Mouse (Mus musculus) adrenal gland, adult 18-20 months (tissue): ENCODE measurements around the gene Mprip. TPM values are rescaled to one million over a fixed set of nuclear protein-coding genes. Genes with fewer than 3 reads are reported as not detected.

Source experiments
- DNase-seq, 2 experiments: peaks; one replicate each; pipeline ENCODE4 v3.0.0; 2021 to 2022; ENCODE audit warnings: low spot score in 2 of 2
- total RNA-seq, 2 experiments: library from RNA; stranded (reverse); gene quantifications; 1 replicate in 1 of 2; 2 replicates in 1 of 2; pipeline ENCODE4 v1.2.3; 2021

The Mprip gene
- total RNA-seq, 2 experiments from 2014 or later, result 200 to 219 TPM

DNA sequence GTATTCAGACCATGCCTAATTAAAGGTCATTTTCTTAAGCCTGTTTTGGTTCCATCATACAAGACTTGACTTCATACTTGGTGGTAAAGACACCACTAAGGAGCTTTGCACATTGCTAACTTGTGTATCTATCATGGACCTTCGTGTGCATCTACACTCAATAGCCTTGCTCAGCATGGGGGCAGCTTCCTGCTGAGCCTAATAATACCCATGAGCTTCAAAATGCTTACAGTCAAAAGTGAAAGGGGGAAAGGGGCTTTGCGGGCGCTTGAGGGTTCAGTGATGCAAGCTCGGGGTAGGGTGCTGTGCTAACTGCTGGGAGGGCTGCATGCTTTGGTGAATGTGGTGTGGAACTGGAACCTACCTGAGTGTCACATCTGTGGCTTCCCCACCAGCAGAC, 95.2 kb downstream of the Mprip start:
- no peak for DNase-seq

DNA sequence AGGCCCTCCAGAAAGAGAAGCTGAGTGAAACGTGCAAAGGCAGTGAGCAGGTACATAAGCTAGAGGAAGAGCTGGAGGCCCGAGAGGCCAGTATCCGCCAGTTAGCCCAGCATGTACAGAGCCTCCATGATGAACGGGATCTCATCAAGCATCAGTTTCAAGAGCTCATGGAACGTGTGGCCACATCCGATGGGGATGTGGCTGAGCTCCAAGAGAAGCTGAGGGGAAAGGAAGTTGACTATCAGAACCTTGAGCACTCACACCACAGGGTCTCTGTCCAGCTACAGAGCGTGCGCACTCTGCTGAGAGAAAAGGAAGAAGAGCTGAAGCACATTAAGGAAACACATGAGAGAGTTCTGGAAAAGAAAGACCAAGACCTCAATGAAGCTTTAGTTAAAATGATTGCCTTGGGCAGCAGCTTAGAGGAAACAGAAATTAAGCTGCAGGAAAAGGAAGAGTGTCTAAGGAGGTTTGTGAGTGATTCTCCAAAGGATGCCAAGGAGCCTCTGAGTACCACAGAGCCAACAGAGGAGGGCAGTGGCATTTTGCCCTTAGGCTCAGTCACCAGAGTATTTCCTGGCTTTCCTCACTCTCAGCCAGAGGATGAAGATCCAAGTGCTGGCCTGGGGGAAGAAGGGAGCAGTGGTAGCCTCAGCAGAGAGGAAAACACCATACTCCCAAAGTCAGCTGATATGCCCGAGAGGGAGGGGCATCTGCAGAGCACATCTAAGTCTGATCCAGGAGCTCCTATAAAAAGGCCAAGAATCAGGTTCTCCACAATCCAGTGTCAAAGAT, 97.3 kb downstream of the Mprip start:
- no peak for DNase-seq

DNA sequence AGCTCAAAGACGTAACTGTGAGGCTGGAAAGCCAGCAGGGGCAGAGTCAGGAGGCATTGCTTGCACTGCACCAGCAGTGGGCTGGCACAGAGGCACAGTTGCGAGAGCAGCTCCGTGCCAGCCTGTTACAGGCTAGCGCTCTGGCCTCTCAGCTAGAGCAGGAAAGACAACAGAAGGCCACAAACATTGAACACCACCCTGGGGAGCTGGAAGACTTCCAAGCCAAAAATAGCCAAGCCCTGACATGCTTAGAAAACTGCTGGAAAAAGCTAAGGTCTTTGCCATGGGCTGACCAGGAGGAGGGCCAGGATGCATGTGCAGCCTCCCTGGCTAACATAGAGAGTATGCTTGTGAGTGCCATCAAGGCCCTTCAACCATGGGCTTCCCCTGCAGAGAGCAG, 98.1 kb downstream of the Mprip start:
- peak in 1 of 2 experiments; percentile 50 for DNase-seq

DNA sequence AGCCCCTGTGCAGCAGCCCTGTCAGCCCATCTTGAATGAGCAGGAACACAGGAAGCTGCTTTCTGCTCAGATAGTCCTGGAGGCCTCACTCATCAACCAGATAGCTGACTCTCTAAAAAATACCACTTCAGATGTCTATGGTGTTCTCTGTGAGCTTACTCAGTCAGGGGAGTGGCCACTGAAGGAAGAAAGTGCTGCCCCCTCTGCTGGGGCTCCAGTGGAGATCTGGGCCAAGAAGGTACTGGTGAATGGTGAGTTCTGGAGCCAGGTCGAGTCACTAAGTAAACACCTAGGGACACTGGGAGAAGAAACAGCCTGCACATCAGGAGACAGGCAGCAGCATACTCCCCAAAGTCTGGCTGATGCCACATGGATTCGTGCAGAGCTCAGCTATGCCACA, 98.5 kb downstream of the Mprip start:
- DNase-seq, result no peak

DNA sequence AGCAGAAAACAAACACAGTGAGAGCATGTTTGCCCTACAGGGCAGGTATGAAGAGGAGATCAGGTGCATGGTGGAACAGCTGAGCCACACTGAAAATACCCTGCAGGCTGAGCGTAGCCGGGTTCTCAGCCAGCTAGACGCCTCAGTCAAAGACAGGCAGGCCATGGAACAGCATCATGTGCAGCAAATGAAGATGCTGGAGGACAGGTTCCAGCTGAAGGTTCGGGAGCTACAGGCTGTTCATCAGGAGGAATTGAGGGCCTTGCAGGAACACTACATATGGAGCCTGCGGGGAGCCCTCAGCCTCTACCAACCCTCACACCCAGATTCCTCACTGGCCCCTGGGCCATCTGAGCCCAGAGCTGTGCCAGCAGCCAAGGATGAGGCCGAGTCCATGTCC, 99.7 kb downstream of the Mprip start:
- no peak for DNase-seq

DNA sequence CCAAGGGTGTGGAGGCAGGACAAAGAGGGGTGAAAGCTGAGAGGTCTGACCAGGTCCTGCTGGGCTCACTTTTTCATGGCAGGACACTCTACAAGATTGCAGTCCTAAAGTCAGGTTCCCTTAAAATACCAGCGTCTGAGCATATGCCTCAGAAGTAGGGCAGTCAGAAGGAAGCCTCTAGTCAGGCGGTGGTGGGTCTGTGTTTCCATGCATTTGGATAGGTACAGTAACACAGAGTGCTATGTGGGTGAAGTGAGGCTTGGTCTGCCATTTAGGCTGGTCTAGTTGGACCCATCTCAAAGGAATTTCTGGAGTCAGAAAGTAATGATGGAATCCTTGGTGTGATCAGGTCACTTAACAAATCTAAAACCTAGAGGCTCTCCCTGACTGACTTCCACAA, 108.2 kb downstream of the Mprip start:
- DNase-seq, result no peak

DNA sequence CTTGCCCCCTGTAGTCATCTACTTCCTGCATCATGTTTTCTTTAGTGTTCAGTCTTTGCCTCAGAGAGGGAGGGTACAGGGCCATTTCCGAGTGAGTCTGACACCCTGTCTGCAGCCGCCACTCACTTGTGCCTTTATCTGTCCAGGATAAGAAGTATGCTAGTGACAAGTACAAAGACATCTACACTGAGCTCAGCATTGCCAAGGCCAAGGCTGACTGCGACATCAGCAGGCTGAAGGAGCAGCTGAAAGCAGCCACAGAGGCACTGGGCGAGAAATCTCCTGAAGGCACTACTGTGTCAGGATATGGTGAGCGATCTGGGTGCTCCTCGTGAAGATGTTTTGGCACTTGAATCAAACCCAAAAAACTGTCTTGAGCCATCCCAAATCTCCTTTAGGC, 108.6 kb downstream of the Mprip start:
- no peak for DNase-seq

DNA sequence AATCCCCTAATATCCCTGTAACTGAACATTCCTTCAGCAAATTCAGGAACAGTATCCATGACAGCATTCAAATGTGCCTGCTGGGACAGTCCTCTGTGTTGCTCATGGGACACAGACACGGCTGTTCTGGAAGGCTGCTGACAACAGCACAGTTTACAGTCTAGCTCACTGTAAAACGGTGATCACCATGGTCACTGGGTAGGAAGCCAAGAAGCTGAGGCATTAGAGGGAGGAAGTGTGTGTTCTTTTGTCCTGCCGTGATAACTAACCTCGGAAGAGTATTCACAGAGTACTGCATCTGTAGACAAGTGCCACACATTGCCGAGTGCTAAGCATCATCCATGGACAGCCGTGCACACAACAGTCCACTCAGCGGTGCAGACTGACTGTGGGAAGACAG, 109.6 kb downstream of the Mprip start:
- DNase-seq, result no peak

DNA sequence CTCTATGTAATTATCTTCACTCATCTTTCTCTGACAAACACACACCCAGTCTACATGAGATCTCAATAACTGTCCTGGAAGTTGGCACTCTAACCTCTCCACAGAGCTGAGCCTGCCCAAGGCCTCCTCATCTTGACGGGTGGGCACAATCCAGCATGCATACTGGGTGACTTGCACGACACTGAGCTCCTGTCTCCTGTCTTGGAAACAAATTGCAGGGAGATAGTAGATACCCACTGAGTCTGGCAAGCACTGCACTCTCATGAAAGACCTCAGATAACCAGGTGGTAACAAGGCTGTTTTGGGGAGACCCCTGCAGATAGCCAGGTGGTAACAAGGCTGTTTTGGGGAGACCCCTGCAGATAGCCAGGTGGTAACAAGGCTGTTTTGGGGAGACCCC, 111.2 kb downstream of the Mprip start:
- no peak for DNase-seq

DNA sequence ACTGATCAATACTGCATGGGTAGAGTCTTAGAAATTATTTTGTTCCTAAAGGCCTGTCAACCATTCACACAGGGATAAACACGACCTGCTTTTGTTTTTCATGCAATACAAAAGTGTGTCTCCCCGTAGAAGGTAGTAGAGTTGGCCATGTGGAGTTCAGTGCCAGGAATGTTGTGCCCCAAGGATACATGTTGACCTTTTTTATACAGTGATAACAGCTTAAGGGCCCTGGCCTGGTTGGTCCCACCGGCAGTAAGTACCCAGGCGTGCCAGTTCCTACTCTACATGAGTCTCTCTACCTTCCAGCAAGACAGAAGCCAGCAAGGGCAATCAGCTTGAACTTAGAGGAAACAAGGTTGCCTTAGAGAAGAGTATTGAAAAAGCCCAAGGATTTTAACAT, 111.8 kb downstream of the Mprip start:
- DNase-seq, result no peak

DNA sequence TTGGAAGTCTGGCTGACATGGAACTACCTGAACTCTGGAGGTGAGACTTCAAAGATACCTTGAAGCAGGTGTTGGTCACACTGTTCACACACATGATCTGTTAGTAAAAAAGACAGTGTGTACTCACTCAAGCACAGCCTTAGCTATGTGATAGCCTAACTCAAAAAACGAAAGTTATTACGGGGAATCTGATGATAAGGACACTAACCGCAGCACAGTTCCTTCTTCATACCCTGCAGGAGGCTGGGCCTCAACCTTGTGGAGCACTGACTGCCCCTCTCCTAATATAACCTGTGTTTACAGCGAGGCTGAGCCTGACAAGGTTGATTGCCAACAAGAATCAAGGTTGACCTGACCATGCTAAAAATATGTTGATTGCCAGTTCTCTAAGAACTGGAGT, 113.4 kb downstream of the Mprip start:
- DNase-seq, result no peak

DNA sequence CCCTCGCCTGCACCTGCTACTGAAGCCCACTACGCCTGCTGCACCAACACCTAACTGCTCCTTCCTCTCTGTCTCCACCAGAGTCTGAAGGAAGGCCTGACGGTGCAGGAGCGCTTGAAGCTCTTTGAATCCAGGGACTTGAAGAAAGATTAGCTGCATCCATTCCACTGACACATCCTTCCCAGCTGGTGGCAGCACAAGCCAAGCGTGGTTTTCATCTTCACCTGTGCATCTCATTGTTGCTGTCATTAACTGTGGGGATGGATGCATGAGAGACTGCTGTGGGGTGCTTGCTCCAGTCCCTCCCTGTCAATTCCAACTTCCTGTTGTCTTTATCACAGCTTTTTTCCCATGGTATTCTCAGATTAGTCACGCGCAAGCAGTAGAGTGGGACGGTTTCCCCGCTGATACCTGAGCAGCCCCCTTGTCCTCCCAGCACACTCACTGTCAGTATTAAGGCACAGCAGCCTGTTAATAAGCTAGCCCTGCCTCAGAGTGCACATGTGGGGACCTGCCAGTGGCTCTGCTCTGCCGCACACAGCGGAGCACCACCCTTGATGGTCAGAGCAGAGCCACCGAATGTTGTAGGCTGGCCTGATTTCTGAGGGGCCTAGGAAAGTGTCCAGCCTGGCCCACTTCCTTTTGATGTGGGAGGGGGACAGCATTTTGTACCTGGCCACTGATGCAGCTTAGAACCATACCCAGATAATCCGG, 114.5 kb downstream of the Mprip start:
- DNase-seq, result no peak

DNA sequence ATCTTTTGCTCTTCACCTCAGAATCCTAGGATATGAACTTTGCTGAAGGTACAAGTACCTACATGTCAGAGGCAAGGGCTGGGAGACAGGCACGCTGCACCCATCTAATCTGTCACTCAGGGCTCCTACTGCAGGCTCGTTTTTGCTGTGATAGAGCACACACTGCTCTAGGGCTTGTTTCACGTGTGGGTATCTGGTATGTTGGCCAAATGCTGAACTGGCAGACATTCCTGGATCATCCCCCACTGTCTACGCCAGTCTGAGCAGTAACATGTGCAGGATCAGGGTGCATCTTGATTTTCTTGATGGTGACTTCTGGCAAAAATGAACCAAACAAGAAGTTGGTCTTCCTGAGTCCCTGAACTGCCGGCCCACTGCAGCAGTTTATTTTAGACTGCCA, 116.2 kb downstream of the Mprip start:
- no peak for DNase-seq

DNA sequence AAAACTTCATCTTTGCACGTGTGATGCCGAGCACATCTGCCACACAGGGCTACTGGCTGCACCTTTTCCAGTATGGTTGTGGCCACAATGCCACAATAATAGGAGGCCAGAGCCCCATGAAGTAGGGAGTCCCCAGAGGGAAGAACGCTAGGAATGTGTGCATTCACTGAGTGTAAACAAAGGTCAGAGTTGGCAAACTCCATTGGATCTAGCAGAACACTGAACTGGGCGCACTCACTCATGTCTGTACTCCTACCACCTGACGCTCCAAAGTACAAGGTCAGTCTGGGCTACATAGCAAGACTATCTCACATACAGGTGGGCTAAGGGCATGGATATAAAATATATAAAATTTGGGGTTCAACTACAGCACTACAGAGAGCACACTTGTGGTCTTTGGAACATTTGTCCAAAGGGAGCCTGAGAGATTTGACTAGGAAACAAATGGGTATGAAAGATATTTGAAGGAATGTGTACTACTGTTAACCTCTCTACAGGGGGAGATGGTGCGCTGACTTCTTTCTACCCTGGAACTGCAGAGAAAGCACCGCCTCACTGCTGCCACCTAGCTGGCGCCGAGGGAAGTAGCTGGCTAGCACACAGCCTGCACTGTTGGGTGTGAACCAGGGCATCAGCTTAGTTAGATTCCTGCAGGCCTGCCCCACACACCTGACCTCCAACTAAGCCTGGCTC, 117.2 kb downstream of the Mprip start:
- peak; percentile 71 for DNase-seq

DNA sequence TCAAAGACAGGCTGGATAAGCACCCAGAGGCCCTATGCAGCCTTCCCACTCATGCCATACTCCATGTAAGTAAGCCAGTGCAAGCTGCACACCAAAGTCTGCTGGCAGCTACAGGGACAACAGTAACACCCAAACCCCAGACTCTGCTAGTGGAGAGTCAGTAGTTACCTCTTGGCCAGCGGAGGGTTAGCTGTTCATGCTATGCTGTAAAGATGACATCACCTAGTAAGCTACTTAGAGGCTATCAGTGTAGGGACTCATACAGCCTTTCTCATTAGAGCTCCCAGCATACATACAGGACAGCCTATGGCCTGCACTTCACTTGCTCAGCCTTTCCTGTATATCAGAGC, 117.7 kb downstream of the Mprip start:
- DNase-seq, result no peak

DNA sequence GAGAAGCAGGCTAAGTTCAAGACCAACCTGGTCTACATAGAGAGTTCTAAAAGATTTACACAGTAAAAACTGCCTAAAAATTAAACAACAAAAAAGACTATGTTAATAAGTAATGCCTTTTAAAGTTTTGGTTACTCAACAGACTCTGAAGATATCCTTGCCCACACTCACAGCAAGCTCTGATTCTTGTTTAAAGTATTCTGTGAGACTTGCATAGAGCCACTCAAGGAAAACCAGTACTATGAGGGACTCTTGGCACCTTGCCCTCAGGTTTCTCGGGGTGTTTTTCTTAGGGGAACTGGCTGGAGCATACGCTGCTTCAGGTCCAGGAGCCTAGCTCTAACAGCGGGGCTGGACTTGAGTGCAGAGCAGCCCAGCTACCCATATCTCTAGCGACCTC, 118.3 kb downstream of the Mprip start:
- DNase-seq, result no peak

DNA sequence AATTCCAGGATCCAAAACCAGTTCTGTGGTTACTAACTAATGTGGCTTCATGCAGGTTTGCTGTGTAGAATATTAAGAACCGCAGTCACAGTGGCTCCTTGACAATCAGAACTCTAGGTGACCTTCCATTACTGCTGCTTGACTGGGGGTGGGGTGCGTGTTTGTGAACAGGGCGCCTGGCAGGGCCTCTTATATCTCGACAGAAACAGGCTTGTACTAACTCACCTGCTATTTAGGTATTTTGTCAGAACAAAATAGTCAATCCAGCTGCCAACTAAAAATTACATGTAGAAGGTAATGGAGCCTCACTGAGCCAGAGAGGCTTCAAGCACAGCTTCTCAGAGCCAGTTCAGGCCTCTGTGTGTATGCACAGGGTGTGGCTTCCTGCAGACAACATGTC, 119.1 kb downstream of the Mprip start:
- no peak for DNase-seq

DNA sequence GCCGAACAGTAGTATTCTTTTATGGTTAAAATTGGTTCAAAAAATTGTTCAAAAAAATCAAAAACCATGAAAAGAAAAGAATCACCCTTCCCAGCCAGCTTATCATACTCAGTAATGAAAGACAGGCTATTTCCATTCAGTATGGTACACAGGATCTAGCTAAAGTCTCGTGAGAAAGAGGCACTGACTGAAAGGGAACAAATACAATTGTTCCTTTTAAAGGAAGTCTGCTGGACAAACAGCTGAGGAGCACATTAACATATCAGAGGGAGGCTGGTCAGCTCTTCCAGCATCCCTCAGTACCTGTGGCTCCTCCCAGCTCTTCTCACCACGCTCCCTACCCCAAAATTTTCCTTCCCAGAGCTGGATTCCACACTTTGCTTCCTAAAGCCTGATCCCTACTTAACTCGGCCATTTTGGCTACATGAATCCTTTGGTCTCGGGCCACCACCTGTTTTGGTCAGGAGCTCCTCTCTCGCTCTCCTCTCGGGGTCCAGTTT, 121.0 kb downstream of the Mprip start:
- no peak for DNase-seq

DNA sequence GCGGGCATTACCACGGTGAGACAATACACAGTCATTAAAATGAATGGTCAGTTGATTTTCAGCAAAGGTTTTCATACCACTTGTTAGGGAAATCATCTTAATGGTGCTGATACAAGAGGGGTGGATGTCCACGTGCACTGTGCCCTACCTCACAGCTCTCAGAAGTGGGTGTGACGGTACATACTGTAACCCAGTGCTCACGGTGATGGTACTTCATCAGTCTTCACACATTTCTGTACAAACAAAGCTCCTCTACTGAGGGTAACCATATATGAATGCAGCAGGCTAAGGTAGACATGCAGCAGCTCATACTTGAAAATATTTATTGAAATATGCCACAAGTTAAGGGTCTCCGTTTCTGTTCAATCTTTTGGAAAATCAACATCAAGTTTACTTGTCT, 122.5 kb downstream of the Mprip start:
- no peak for DNase-seq

DNA sequence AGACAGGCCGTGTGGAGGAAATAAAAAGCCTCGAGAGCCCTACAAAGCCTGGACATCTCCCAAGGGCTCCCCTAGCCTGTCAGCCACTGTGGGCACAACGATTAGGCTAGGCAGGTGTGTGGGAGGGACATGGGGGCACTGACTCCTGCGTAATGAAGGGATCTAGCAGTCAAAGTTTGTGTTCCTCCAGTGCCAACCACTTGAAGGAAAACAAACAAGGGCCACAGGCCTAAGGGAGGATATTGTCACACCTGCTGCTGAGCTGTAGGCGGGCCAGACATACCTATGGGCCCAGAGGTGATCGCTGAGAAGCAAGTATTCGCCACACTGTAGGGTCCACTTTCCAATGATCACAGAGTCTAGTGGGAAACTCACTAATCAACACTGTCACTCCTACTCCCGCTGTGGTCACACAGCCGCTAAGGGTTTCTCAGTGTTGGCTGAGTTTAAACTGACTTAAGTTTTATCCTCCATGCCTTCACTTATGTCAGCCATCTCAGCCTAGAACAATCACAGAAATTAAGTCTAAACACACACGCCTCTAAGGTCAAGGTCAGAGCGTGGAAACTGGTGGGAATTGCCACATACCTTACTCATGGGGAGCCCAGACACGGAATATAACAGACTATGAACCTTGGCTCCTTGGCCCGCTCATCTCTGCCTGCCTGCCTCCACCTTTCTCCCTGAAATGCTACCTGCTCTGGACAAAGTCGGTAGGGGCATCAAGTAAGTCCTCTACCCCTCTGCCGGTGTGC, 125.5 kb downstream of the Mprip start:
- DNase-seq, result no peak

DNA sequence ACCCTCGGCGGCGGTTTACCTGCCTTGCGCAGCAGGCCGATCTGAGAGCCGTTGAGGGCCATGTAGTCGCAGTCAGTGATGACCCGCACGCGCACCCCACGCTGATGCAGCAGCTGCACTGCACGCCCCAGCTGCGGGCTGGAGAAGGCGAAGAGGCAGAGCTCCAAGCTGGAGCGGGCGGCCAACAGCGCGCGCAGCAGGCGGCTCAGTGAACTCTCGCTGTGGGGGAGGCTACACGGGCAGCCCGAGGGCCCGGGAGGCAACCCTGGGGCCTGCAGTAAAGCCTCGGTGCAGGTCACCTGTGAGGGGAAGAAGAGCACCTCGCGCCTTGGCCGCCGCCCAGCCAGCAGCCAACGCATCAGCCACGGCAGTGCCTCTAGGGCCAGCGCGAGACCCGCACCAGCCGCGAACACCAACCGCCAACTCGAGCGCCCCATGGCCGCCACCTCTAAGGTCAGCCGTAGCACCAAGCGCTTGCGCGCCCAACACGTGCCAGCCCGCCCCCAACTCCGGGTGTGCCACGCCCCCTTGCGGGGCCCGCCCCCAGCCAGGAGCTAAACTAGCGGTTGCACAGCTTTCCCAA, 126.2 kb downstream of the Mprip start, which contains the start of gene Pld6:
Gene Pld6, minus strand, starts transcription at position 447 of the 583 bp plus-strand sequence.
- DNase-seq, result peak; percentile 42 to 48
